Mouse (Mus musculus): Measurements from ENCODE around the gene Tmem106a.
"Not testable (repeated sequence)": the region's sequence is repeated elsewhere in the genome, so short reads cannot be mapped to it uniquely, and the experiment has no call there.

The Tmem106a gene

GRCm38 (mm10) chr11:101582054-101583035, at the start of gene Tmem106a:
Gene Tmem106a (plus strand): TSS chr11:101582242.
- in situ Hi-C loops (cut with MboI, MseI) = no loop called here

GRCm38 (mm10) chr11:101543533-101543932, 38.5 kb upstream of the Tmem106a start:
- in situ Hi-C loops (cut with MboI, MseI) = no loop called here

- in situ Hi-C loops (cut with MboI, MseI) = no loop called here
Observed at GRCm38 (mm10) chr11:101544132-101544531, 37.9 kb upstream of the Tmem106a start.

GRCm38 (mm10) chr11:101548526-101548925, 33.5 kb upstream of the Tmem106a start:
- in situ Hi-C loops (cut with MboI, MseI) = no loop called here

- in situ Hi-C loops (cut with MboI, MseI) = no loop called here
Observed at GRCm38 (mm10) chr11:101551751-101552475, 30.1 kb upstream of the Tmem106a start, which contains the start of the genes Brca1 and Nbr1. Gene Brca1 (minus strand): TSS chr11:101551955. Gene Nbr1 (plus strand): TSS chr11:101552149.

- in situ Hi-C loops (cut with MboI, MseI) = no loop called here
Observed at GRCm38 (mm10) chr11:101552476-101553300, 29.4 kb upstream of the Tmem106a start.

GRCm38 (mm10) chr11:101553354-101553930, 28.6 kb upstream of the Tmem106a start:
- in situ Hi-C loops (cut with MboI, MseI) = no loop called here

- in situ Hi-C loops (cut with MboI, MseI) = no loop called here
Observed at GRCm38 (mm10) chr11:101556541-101556940, 25.5 kb upstream of the Tmem106a start.

- in situ Hi-C loops (cut with MboI, MseI) = no loop called here
Observed at GRCm38 (mm10) chr11:101556954-101557353, 25.1 kb upstream of the Tmem106a start.

GRCm38 (mm10) chr11:101562391-101562790, 19.7 kb upstream of the Tmem106a start:
- in situ Hi-C loops (cut with MboI, MseI) = no loop called here

GRCm38 (mm10) chr11:101568421-101568820, 13.6 kb upstream of the Tmem106a start:
- in situ Hi-C loops (cut with MboI, MseI) = no loop called here

GRCm38 (mm10) chr11:101576116-101576515, 5.9 kb upstream of the Tmem106a start:
- in situ Hi-C loops (cut with MboI, MseI) = no loop called here

- in situ Hi-C loops (cut with MboI, MseI) = no loop called here
Observed at GRCm38 (mm10) chr11:101581081-101581764, 819 bp upstream of the Tmem106a start.

GRCm38 (mm10) chr11:101583205-101583604, 1.2 kb downstream of the Tmem106a start:
- in situ Hi-C loops (cut with MboI, MseI) = no loop called here

GRCm38 (mm10) chr11:101585031-101585430, 3.0 kb downstream of the Tmem106a start:
- in situ Hi-C loops (cut with MboI, MseI) = not testable (repeated sequence)

- in situ Hi-C loops (cut with MboI, MseI) = no loop called here
Observed at GRCm38 (mm10) chr11:101585805-101586204, 3.8 kb downstream of the Tmem106a start.

GRCm38 (mm10) chr11:101587676-101588075, 5.6 kb downstream of the Tmem106a start:
- in situ Hi-C loops (cut with MboI, MseI) = no loop called here

- in situ Hi-C loops (cut with MboI, MseI) = no loop called here
Observed at GRCm38 (mm10) chr11:101588868-101589267, 6.8 kb downstream of the Tmem106a start.

GRCm38 (mm10) chr11:101589444-101589843, 7.4 kb downstream of the Tmem106a start:
- in situ Hi-C loops (cut with MboI, MseI) = no loop called here

- in situ Hi-C loops (cut with MboI, MseI) = no loop called here
Observed at GRCm38 (mm10) chr11:101589989-101590624, 8.1 kb downstream of the Tmem106a start.

All from regulatory T cell (primary cell).